Mouse (Mus musculus) c-Kit-positive CD71-negative TER-119-negative erythroid progenitor cells, embryonic 14.5 days (primary cell): Measurements from ENCODE around the gene Cela1.

Experiments
- DNase-seq: peaks from one replicate; pipeline ENCODE4 v3.0.0-alpha.2; 2013; ENCODE audit warnings: low read depth

Cela1 gene

DNA sequence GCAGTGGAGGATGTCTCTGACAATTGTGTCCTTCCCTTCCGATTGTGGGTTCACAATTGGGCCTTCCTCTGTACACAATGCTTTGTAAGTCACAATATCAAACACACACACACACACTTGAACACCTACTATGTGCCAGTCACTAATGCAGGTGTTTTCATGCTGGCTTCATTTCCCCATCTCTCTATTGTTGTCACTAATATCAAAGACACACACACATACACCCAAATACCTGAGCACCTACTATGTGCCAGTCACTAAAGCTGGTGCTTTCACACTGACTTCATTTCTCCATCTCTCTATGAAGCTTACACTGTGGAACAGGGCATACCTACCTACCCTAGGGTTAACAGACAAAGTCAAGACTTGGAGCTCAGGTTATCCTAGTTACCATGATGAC lies 17.7 kb upstream of the Cela1 start:
- DNase-seq: no peak

DNA sequence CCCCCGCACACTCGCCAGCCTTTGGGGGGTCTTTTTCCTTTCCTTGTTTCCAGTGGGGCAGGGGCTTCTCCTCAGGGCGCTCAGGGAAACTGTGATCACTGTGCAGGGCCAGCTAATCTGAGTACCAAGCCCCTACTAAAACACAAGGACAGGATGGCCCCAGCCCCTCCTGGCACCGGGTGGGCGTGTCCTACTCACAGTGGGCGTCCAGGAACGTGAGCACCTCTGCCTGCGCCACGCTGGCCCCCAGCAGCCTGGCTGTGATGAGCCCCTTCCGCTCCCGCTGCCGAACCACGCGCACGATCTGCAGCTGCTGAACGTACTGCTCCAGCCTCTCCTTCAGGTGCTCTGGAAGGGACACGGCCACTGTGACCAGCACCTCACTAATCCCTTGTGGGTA lies 16.2 kb upstream of the Cela1 start:
- DNase-seq: no peak

DNA sequence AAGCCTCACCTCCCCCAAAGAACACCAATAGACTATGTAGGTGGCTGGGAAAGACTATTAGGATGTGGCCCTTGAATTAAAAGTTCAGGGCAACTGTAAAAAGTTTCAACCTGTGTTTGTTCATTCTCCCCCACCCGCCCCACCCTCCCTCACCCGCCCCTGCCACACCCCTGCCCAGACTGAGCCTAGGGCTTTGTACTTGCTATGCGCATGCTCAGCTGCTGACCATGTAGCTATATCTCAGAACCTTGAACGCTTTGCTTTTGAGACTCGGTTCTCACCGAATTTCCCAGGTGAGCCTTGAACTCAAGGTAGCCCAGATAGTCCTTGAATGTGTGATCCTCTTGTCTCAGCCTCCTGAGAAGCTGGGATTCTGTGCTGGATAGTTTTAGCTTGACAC lies 14.1 kb upstream of the Cela1 start:
- no peak for DNase-seq

DNA sequence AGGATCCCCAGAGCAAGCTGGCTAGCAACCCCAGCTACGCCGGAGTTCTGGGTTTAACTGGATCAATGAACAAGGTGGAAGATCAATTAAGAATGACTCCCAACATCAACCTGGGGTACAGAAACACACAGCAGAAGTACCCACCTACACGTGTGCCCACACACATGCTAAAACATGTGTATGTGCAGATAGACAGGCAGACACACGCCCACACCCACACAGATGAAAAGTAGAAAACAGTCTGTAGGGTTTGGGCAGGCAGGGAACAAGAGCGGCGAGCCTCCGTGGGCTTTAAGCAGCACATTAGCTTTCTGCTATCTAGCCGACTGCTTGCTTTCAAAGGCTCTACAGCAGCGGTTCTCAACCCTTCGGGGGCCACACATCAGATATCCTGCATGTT lies 13.4 kb upstream of the Cela1 start:
- DNase-seq: no peak

DNA sequence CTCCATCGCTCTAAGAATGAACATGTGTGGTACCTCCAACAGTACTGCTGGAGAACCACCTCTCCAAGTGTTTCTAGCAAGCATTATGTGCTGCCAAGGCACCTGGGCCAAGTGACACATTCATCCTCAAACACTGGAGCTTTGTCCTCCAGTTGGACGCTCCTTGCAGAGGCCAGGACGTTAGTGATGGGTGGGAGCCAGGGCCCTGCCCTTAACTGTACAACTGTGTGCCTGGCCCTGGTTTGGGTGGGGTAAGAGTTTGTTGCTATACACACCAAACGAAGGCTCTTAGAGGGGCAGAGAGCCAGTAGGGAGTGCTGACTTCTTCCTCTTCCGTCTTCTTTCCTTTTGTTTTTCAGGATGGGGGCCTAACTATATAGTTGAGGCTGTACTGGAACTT lies 12.7 kb upstream of the Cela1 start:
- no peak for DNase-seq

DNA sequence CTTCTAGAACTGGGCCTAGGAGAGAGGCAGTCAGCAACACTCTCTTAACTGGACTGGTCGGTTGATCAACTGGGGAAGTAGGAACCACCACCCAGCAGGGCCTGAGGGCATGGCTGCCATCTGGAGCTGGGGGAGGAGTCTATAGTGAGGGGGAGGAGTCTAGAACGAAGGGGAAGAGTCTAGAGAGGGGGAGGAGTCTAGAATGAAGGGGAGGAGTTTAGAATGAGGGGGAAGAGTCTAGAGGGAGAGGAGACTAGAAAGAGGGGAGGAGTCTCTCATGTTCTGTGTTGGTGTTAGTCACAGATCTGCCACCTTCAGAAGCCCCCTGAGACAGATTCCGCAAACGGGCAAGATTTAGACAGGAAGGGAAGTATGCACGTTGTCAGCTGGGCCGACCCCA lies 11.7 kb upstream of the Cela1 start:
- DNase-seq: peak; percentile 53

DNA sequence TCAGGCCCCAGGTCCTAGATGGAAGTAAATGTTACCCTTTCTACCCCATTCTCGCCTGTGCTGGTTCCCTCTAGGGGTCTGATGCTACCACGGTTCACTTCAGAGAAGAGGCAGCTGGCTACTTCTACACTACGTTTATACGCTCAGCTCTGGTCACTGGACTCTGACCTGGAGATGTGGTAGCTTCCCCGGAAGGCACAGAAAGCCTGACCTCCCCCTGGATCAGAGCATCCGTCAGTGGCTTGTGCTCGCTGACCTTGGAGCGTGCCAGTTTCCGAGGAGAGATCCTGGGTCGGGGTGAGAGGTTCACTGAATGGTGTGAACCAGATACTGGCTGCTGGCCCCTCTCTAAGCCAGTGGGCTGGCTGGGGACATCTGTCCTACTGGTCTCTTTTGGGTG lies 10.4 kb upstream of the Cela1 start:
- no peak for DNase-seq

DNA sequence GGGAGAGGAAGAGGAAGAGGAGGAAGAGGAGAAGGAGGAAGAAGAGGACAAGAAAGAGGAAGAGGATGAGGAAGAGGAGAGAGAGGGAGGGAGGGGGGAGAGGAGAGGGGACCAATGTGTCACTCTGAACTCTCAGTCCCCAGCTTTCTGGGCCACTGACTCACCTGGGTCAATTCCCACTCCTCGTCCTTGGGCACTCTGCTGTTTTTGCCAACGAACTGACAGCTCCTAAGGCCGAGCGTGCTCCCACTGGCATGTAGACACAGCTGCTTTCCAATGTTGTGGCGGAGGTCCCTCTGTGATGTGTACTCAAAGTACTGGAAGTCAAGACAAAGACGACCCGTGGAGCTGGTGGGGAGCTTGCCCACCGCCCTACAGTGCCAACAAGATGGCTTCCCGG lies 6.7 kb upstream of the Cela1 start:
- DNase-seq: no peak

DNA sequence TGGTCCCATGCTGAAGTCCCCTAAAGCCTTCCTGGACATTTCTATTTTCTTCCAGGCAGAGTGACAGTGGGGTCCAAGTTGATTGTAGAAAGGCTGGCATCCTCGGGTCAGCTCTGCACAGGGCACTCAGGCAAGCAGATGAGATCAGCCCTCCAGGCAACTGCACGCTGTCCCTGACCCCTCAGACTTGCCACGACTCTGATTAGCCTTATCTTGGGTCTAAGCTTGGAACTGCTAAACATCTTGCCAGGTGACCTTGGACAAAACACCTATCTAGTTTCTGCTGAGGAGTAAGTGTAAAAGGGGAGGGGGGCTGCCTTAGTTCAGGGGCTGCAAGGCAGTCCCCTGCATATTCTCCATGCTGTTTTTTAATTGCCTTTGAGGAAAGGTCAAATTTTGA lies 4.3 kb upstream of the Cela1 start:
- DNase-seq: no peak

DNA sequence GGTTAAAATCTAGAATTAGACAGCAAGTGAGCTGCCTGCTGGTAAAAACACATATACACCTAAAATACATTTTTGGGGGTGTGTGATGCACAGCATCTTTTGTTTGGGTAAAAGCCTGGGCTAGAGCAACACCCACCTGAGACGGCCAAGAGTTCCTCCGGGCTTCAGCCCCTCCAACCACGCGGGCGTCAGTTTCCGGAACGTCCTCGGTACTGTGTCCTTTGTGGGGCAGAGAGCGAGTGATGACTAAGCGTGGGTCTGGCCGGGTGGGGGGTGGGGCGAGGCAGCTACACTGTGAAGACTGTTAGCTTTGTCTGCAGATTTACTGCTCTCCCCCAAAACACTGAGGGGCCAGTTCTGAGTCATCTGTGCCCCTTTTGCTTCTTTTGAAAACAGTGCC lies 732 bp downstream of the Cela1 start:
- DNase-seq: peak; percentile 74

DNA sequence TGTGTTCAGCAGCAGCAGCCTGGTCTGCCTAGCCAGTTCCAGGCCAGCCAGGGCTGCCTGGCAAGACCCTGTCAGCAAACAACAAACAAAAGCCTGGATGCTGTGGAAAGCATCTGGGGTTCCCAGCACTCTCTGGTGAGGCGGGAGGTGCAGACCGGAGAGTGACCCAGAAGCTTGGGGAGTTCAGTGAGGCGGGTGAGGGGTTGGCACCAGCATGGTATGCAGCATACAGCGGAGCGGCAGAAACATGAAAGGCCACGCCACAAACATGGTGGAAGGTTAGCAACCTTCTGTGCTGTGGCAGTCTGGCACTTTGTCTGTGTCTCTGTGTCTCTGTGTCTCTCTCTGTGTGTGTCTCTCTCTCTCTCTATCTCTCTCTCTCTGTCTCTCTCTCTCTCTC lies 1.3 kb downstream of the Cela1 start:
- no peak for DNase-seq

DNA sequence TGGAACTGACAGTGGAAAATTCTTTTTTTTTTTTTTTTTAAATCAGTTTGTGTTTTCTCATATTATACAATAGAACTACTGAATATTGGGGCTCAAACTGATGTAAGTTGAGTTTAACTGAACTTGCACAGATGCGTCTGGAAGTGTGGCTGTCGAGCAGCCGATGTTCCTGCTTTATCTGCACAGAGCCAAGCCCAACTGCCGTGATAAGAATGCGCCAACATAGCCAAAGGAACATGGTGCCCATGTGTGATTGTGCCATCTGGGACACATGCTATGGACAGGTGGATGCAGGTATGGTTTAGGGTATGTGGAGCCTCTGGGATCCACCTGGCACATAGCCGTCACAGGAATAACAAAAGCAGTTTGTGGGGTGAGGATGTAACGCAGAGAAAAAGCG lies 1.9 kb downstream of the Cela1 start:
- DNase-seq: no peak

DNA sequence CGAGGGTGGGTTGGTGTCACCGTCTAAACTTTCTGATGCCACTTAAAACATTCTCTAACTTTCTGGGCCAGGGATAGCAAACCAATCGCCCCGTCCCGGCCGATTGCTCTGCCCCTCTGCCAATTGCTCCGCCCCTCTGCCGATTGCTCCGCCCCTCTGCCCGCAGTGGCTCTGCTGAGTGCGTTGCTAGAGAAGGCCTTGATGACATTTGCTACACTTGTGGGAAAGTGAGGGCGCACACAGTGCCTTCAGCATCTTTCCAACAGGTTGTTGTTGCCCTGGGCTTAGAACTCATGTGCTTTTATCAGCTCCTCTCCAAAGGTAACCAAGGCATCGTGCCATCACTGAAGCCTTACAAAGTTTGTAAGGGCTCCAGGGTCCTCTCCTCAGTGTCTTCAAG lies 2.5 kb downstream of the Cela1 start:
- DNase-seq: no peak

DNA sequence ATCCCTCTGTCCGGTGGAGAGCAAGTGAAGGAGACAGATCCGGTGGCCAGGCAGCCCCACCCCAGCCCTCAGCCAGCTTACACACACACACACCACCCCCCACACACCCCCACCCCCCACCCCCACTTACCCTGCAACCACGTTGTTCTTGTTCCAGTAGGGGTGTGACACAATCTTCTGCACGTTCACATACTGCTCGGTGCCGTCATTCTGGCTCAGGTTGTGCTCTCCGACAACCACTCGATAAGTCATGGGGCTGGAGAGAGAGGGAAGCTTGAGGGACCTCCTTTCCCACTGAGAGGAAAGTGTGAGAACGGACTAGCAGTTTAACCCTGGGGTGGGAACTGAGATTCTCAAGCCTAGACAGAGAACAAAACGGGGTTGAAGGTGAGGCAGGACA lies 3.3 kb downstream of the Cela1 start:
- no peak for DNase-seq

DNA sequence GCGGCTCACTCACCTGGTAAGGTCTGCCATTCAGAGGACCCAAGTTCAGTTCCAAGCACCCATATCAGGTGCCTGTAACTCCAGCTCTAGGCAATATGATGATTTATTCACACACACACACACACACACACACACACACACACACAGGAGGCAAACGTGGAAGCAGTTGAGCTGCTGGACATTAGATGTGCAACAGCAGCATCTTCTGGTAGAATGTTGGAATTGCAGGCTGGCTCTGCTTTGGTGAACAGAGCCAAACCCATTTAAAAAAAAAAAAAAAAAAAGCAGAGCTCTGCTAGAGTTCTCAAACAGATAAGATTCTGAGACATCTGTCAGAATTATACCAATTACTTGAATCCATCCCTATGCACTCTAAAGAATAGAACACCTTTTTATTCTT lies 4.7 kb downstream of the Cela1 start:
- peak; percentile 88 for DNase-seq

DNA sequence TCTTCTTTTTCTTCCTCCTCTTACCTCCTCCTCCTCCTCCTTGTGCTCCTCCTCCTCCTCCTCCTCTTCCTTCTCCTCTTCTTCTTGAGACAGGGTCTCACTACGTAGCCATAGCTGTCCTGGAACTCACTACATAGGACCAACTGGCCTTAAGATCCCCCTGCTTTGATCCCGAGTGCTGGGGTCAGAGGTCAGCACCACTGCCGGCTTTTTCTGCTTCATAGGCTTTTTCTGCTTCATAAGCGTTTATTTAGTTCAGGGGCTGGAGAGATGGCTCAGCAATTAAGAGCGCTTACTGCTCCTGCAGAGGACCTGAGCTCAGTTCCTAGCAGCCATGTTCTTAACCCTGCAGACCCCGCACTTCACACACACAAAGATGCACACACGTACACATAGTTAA lies 6.0 kb downstream of the Cela1 start:
- DNase-seq: no peak

DNA sequence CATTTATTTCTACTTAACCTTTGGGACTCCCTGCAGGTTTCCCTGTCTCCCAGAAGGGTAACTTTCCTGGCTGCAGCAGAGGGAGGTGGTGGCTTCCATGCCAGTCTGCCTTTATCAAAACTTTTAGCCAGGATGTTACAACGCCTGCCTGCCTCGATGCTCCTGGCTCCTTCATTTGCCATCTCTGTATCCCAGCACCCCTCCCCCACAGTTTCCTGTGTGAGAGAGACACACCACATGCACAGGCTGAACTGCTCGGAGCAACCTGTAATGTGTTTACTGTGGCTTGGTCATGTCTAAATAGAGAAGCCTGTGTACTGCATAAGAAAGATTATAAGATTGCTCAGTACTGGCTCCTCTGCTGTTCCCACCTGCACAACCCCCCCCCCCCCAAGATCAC lies 7.3 kb downstream of the Cela1 start:
- no peak for DNase-seq

DNA sequence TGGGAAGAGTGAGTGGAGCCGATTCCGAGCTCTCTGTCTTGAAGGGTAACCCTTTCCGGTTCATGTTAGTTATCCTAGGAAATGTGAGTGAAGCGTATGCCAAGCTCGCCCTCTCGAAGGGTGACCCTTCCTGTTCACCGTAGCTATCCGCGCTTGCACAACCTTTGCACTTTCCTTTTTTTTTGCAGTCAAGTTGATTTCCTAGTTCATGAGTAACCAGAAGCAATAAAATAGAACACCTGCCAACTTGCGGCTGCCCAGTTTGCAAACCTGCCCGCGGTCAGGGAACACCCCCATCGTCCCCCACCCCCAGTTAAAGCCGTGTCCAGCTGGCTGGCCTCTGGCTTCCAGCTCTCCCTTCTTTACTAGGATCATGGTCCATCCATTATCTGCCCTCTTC lies 8.7 kb downstream of the Cela1 start:
- DNase-seq: no peak

DNA sequence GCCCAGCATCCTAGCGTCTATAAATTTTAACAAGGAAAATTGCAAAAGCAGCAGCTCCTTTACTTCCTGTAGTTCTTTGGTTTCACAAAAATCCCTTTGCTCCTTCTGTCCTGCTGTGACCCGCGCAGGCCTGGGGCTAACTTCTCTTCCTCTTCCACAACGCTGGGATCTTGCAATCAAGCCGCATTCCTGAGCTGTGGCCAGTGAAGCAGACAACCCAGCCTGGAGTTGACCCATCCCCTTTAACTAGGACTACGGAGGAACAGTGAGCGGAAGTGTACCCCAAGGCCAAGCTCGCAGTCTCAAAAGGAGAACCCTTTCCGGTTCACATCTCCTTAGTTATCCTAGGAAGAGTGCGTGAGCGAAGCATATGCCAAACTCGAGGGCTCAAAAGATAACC lies 9.1 kb downstream of the Cela1 start:
- DNase-seq: no peak

DNA sequence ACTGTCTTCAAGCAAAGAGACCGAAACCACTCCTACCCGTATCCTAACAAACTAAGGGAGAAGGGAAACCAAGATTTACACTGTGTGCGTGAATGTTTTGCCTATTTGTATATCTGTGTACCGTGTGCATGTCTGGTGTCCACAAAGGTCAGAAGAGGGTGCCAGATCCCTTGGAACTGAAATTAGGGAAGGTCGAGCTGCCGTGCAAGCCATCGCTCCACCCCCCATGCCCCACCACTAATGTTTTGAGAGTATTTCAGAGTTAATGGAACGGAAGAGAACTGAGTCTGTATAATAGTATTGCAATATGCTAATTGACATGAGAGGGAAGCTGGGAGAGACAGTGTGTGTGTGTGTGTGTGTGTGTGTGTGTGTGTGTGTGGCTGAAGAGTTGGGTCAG lies 10.0 kb downstream of the Cela1 start:
- DNase-seq: no peak

DNA sequence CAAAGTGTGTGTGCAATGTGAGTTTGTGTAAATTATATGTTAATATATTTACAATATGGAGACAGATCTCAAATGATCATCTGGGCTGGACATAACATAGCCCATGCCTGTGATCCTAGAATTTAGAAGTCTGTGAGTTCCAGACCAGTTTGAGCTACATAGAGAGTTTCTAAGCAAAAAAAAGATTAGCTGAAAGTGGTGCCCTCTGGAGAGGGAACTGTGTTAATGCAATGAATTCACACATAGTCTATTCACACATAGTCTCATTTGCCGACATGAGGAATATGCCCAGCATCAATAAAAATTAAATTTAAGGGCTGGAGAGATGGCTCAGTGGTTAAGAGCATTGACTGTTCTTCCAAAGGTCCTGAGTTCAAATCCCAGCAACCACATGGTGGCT lies 11.2 kb downstream of the Cela1 start:
- no peak for DNase-seq

DNA sequence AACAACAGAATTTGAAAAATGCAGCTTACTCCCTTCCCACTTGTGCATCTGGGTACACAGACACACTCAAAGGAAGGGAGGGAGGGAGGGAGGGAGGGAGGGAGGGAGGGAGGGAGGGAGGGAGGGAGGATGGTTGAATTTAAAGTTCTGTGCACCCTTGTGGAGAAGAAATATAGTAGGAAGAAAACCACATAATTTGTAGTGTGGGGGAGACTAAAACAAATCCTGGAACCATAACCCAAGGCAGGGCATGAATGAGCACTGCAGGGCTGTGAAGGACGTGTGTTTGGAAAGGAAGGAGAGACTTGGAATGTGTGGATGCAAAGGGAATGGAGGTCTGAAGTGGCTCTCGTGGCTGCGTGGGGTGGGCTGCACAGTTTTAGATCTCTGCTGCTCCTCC lies 12.2 kb downstream of the Cela1 start:
- DNase-seq: no peak

DNA sequence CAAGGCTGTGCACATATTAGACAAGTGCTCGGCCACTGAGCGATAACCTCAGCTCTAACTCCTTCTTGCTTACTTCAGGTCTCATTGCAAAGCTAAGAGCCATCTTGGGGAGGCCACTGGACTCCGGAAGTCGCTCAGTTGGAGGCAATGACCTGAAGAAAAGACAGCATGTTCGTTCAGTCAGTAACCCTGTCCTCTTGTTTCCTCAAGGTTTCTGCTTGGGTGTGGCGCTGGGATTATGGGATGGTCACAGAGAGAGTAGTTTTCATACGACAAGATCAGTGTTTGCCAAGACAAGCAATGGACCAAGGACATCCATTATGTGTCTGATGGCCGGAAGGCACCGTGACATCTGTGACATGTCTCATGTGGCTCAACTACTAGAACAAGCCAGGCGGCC lies 13.2 kb downstream of the Cela1 start:
- DNase-seq: no peak

DNA sequence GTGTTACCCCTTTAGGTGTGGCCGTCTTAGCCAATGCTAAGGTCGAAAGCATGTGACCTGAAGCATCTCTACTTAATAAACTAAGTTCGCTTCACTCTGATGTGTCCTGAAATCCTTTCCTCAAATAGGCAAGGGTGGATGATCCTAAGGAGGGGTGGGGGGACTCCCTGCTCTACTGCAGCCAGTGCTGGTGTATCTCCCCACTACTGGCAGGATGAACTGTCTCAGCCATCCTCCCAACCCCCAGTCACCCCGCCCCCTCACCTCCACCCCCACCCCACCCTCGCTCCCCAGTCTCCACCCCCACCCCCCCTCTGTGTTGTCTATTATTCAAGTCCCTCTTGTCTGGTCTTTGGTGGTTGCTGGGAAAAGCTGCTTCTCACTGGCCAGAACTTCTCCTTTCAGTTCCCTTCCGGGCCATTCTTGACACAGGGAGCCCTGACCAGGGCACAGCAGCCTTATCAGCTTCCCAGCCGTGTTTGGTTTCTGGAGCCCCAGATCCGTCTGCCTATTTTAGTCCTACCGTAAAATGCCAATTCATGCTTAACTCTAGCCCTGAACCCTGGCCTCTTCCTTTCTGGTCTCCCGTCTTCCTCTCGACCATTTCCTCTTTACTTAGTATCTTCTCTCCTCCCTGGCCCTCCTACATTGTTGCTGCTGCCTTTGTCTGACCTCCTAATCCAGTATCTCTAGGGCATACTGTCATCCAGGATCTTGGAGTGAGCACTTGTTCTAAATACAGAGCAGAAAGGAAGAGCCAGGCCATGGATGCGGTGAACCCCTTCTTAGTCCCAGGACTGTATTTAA lies 13.9 kb downstream of the Cela1 start:
- peak; percentile 58 for DNase-seq

DNA sequence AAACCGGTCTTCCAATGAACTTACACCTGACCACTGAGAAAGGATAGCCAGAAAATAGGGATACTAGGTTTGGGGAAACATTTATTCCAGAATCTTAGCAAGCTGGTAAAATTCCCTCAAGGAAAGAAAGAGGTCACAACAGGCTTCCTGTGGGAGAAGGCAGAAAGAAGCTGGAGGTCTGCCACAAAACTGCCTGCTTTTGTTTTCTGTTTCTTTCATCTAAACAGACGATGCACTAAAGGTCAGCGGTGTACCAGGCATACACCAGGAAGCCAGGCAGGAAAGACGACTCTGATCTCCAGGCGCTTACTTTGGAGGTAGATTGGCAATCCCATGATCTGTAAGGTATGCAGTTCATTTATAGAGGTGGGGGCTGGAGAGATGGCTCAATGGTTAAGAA lies 16.9 kb downstream of the Cela1 start:
- DNase-seq: no peak
